Mouse (Mus musculus) midbrain, embryonic 12.5 days (tissue): Measurements from ENCODE around the gene Pef1. TPM values are rescaled to one million over a fixed set of nuclear protein-coding genes. Genes with fewer than 3 reads are reported as not detected.

Experiments used
- ATAC-seq: fragments of 200-750 bp; cut with Nextera tagmentation; 2 replicates; pipeline ENCODE4 v1.8.0; 2017; ENCODE audit warnings: low read depth, moderate TSS enrichment, moderate library complexity; ENCODE audit not compliant: low FRiP score
- H3K27ac ChIP-seq: fragments of 300-500 bp; sonication (generic); replicated peaks from 2 replicates; pipeline ENCODE4 v1.5.1; 2016; ENCODE audit warnings: mild to moderate bottlenecking
- H3K27me3 ChIP-seq: fragments of 300-500 bp; sonication (generic); 2 replicates; pipeline ENCODE4 v1.6.1; 2016; ENCODE audit warnings: mild to moderate bottlenecking
- H3K36me3 ChIP-seq: fragments of 300-500 bp; sonication (generic); 2 replicates; pipeline ENCODE4 v1.6.1; 2016
- H3K4me1 ChIP-seq: fragments of 300-500 bp; sonication (generic); 2 replicates; pipeline ENCODE4 v1.6.1; 2016
- H3K4me2 ChIP-seq: fragments of 300-500 bp; sonication (generic); replicated peaks from 2 replicates; pipeline ENCODE4 v1.6.1; 2016; ENCODE audit warnings: mild to moderate bottlenecking, moderate library complexity
- H3K4me3 ChIP-seq: fragments of 300-500 bp; sonication (generic); 2 replicates; pipeline ENCODE4 v1.5.1; 2016; ENCODE audit warnings: mild to moderate bottlenecking
- H3K9ac ChIP-seq: fragments of 300-500 bp; sonication (generic); replicated peaks from 2 replicates; pipeline ENCODE4 v1.6.1; 2016; ENCODE audit warnings: mild to moderate bottlenecking, moderate library complexity
- H3K9me3 ChIP-seq: fragments of 300-500 bp; sonication (generic); 2 replicates; pipeline ENCODE4 v1.6.1; 2016; ENCODE audit warnings: mild to moderate bottlenecking
- WGBS: fragments of 180-500 bp; shearing (Covaris S2); methylation state at CpG from one replicate; pipeline ENCODE4 v1.1.7; 2016; 5-methylcytosine and 5-hydroxymethylcytosine counted together
- polyA plus RNA-seq: library from polyadenylated mRNA; unstranded; fragments of >200 nt; fragmentation: Nextera tagmentation; extraction: Ambion mirVana; gene quantifications from 2 replicates; pipeline ENCODE4 v1.2.1, GENCODE M21; 2016

The Pef1 gene
- polyA plus RNA-seq = 65.3 and 68.4 TPM in 2 replicates

GRCm38 (mm10) chr4:130102111-130102651, at the start of gene Pef1:
Gene Pef1 (plus strand): TSS chr4:130102558.
- ATAC-seq = no peak
- Histone ChIP-seq H3K4me3 (no peak within 1 kb of the TSS), H3K36me3 (no peaks in the 10 kb centered on the region), H3K27me3 (no peaks in the 10 kb centered on the region; the same call in 1 of the 2 replicates), H3K4me2 (no peak within 1 kb of the TSS), H3K9ac (no peak within 1 kb of the TSS), H3K4me1 (peaks cover 15% of the 10 kb centered on the region), H3K27ac (no peak within 1 kb of the TSS), H3K9me3 (no peaks in the 10 kb centered on the region)
- 7% methylated on average over 6 of the region's 6 CpGs for WGBS

GRCm38 (mm10) chr4:130053111-130053510, 49.2 kb upstream of the Pef1 start:
- peaks cover 23% of the 10 kb centered on the region for H3K4me1 ChIP-seq
- H3K36me3 ChIP-seq = no peaks in the 10 kb centered on the region
- WGBS = 90% methylated on average over 9 of the region's 9 CpGs
- H3K27me3 ChIP-seq = peaks cover 24% of the 10 kb centered on the region
- H3K27ac ChIP-seq = no peak overlapping the region
- no peaks in the 10 kb centered on the region for H3K9me3 ChIP-seq
- H3K4me3 ChIP-seq = no peak overlapping the region
- H3K4me2 ChIP-seq = no peak overlapping the region
- ATAC-seq = no peak
- no peak overlapping the region for H3K9ac ChIP-seq

- Histone ChIP-seq H3K9me3 (no peaks in the 10 kb centered on the region), H3K27me3 (peaks cover 8% of the 10 kb centered on the region), H3K4me1 (peaks cover 21% of the 10 kb centered on the region), H3K4me2 (no peak overlapping the region), H3K4me3 (no peak overlapping the region), H3K9ac (no peak overlapping the region), H3K27ac (no peak overlapping the region), H3K36me3 (no peaks in the 10 kb centered on the region)
- no peak for ATAC-seq
- 47% methylated on average over 1 of the region's 1 CpGs for WGBS
Observed at GRCm38 (mm10) chr4:130054727-130055126, 47.6 kb upstream of the Pef1 start.

GRCm38 (mm10) chr4:130055160-130056010, 47.0 kb upstream of the Pef1 start:
- Histone ChIP-seq H3K9me3 (no peaks in the 10 kb centered on the region), H3K27ac (no peak overlapping the region), H3K27me3 (peaks cover 1% of the 10 kb centered on the region), H3K4me1 (peaks cover 21% of the 10 kb centered on the region), H3K36me3 (no peaks in the 10 kb centered on the region), H3K9ac (no peak overlapping the region), H3K4me3 (no peak overlapping the region), H3K4me2 (no peak overlapping the region)
- ATAC-seq = no peak
- WGBS = 90% methylated on average over 14 of the region's 14 CpGs

GRCm38 (mm10) chr4:130056011-130056322, 46.4 kb upstream of the Pef1 start:
- Histone ChIP-seq H3K9me3 (no peaks in the 10 kb centered on the region), H3K4me2 (no peak overlapping the region), H3K36me3 (no peaks in the 10 kb centered on the region), H3K4me3 (no peak overlapping the region), H3K27ac (no peak overlapping the region), H3K4me1 (peaks cover 21% of the 10 kb centered on the region), H3K9ac (no peak overlapping the region), H3K27me3 (no peaks in the 10 kb centered on the region)
- no peak for ATAC-seq
- 43% methylated on average over 3 of the region's 3 CpGs for WGBS

- no peaks in the 10 kb centered on the region for H3K9me3 ChIP-seq
- no peaks in the 10 kb centered on the region for H3K36me3 ChIP-seq
- ATAC-seq = no peak
- no peak overlapping the region for H3K4me3 ChIP-seq
- no peak overlapping the region for H3K9ac ChIP-seq
- H3K27me3 ChIP-seq = no peaks in the 10 kb centered on the region
- H3K4me1 ChIP-seq = peaks cover 21% of the 10 kb centered on the region
- H3K27ac ChIP-seq = no peak overlapping the region
- 44% methylated on average over 3 of the region's 3 CpGs for WGBS
- H3K4me2 ChIP-seq = no peak overlapping the region
Observed at GRCm38 (mm10) chr4:130056471-130056870, 45.9 kb upstream of the Pef1 start.

- H3K4me2 ChIP-seq = no peak overlapping the region
- peaks cover 10% of the 10 kb centered on the region for H3K4me1 ChIP-seq
- no peak overlapping the region for H3K9ac ChIP-seq
- H3K27me3 ChIP-seq = no peaks in the 10 kb centered on the region
- no peak for ATAC-seq
- no peaks in the 10 kb centered on the region for H3K36me3 ChIP-seq
- no peak overlapping the region for H3K27ac ChIP-seq
- H3K4me3 ChIP-seq = no peak overlapping the region
- no peaks in the 10 kb centered on the region for H3K9me3 ChIP-seq
Observed at GRCm38 (mm10) chr4:130060937-130061336, 41.4 kb upstream of the Pef1 start.

GRCm38 (mm10) chr4:130063191-130063590, 39.2 kb upstream of the Pef1 start:
- Histone ChIP-seq H3K27ac (no peak overlapping the region), H3K36me3 (no peaks in the 10 kb centered on the region), H3K9ac (no peak overlapping the region), H3K9me3 (no peaks in the 10 kb centered on the region), H3K27me3 (no peaks in the 10 kb centered on the region), H3K4me3 (no peak overlapping the region), H3K4me2 (no peak overlapping the region), H3K4me1 (no peaks in the 10 kb centered on the region)
- WGBS = 82% methylated on average over 7 of the region's 7 CpGs
- ATAC-seq = no peak

GRCm38 (mm10) chr4:130066816-130067215, 35.5 kb upstream of the Pef1 start:
- H3K36me3 ChIP-seq = no peaks in the 10 kb centered on the region
- H3K9me3 ChIP-seq = no peaks in the 10 kb centered on the region
- H3K27me3 ChIP-seq = no peaks in the 10 kb centered on the region; the same call in 1 of the 2 replicates
- H3K4me2 ChIP-seq = no peak overlapping the region
- ATAC-seq = no peak
- no peak overlapping the region for H3K9ac ChIP-seq
- H3K27ac ChIP-seq = no peak overlapping the region
- 9% methylated on average over 8 of the region's 8 CpGs for WGBS
- H3K4me1 ChIP-seq = no peaks in the 10 kb centered on the region
- no peak overlapping the region for H3K4me3 ChIP-seq

- H3K9ac ChIP-seq = no peak overlapping the region
- ATAC-seq = no peak
- H3K4me2 ChIP-seq = no peak overlapping the region
- no peak overlapping the region for H3K4me3 ChIP-seq
- 69% methylated on average over 3 of the region's 3 CpGs for WGBS
- H3K36me3 ChIP-seq = no peaks in the 10 kb centered on the region
- H3K27me3 ChIP-seq = peaks cover 6% of the 10 kb centered on the region; the same call in 1 of the 2 replicates
- H3K4me1 ChIP-seq = 0 out of 2 replicates have a peak, but pooled peaks cover 3% of the 10 kb centered on the region
- H3K9me3 ChIP-seq = no peaks in the 10 kb centered on the region
- H3K27ac ChIP-seq = no peak overlapping the region
Observed at GRCm38 (mm10) chr4:130070523-130070922, 31.8 kb upstream of the Pef1 start.

- 85% methylated on average over 2 of the region's 2 CpGs for WGBS
- Histone ChIP-seq H3K36me3 (no peaks in the 10 kb centered on the region), H3K4me1 (peaks cover 7% of the 10 kb centered on the region; the same call in 1 of the 2 replicates), H3K9me3 (no peaks in the 10 kb centered on the region), H3K4me2 (no peak overlapping the region), H3K27ac (no peak overlapping the region), H3K9ac (no peak overlapping the region), H3K27me3 (peaks cover 17% of the 10 kb centered on the region), H3K4me3 (no peak overlapping the region)
- no peak for ATAC-seq
Observed at GRCm38 (mm10) chr4:130071758-130072157, 30.6 kb upstream of the Pef1 start.

GRCm38 (mm10) chr4:130073367-130073766, 29.0 kb upstream of the Pef1 start:
- H3K9me3 ChIP-seq = no peaks in the 10 kb centered on the region
- H3K27me3 ChIP-seq = peaks cover 28% of the 10 kb centered on the region
- H3K4me3 ChIP-seq = no peak overlapping the region
- peaks cover 7% of the 10 kb centered on the region; the same call in 1 of the 2 replicates for H3K4me1 ChIP-seq
- no peaks in the 10 kb centered on the region for H3K36me3 ChIP-seq
- WGBS = 91% methylated on average over 4 of the region's 4 CpGs
- no peak overlapping the region for H3K9ac ChIP-seq
- H3K27ac ChIP-seq = no peak overlapping the region
- no peak for ATAC-seq
- no peak overlapping the region for H3K4me2 ChIP-seq
